Comparison of ENCODE assay signal across 8 mouse cellular contexts in the genomic region with DNA sequence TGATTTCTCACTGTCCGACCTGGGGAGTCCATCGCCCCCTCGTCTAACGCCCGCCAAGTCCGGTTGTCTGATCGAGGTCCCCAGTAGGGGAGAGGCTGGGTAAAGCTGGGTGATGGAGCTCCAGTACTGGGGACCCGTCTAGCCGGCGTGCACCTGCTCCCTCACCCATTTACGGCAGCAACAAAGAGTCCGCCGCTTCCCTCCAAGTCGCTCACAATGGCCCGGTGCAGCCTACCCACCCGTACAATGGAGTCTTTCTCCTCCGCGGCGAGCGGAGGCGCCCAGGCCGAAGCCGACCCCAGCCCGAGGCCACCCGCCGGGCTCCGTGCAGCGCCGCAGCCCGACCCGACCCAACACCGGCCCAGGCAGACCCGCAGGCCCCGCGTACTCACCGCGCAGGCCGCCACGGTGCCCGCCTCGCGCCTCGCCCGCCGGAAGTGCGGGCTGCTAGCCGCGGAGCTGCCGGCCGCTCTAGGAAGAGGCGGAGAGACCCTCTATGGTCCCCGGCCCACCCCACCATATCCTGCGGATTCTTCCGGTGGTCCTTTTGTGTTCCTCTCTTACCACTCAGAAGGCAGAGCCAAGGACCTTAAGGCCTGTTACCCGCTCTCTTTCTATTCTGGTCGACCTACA. TPM values are rescaled to one million over a fixed set of nuclear protein-coding genes. Genes with fewer than 3 reads are reported as not detected.
DNase-seq lines count a peak whose midpoint lies in the region; ATAC-seq and TF ChIP-seq lines count a peak whose summit lies in the region.

A gene (minus strand): TSS at position 461 of the 633 bp plus-strand sequence.

- TF ChIP-seq CTCF in layer of hippocampus, adult 2 months (conservative IDR thresholded peaks at IDR 0.05) = no peak
- no peak for TF ChIP-seq CTCF in lung, postnatal 0 days (IDR thresholded peaks at IDR 0.05)

- H3K4me2 ChIP-seq in forebrain, embryonic 15.5 days (replicated peaks) = peak within 1 kb of the TSS; percentile 65
- peak within 1 kb of the TSS; percentile 79 for H3K4me2 ChIP-seq in lung, postnatal 0 days (replicated peaks; ENCODE audit: low read depth, low read length)

- peak within 1 kb of the TSS; percentile 85 to 87 for H3K4me3 ChIP-seq in ES-E14 (ENCODE audit: insufficient read depth in 1 of 2, low read depth in 1 of 2, low read length in 2 of 2, poor library complexity in 1 of 2, severe bottlenecking in 1 of 2)
- H3K4me3 ChIP-seq in forebrain, embryonic 15.5 days = peak within 1 kb of the TSS; percentile 97
- H3K4me3 ChIP-seq in layer of hippocampus, adult 2 months = peak within 1 kb of the TSS; percentile 84
- peak within 1 kb of the TSS; percentile 70 for H3K4me3 ChIP-seq in lung, postnatal 0 days (ENCODE audit: low read depth, low read length)

- intact Hi-C loops in heart, postnatal 36 days (cut with DNase I) = loop anchor here (10.0 kb wide), 1 partner anchor 1506 kb away; a partner anchor contains a TSS

- H3K9me3 ChIP-seq in ES-E14 (ENCODE audit: control insufficient read depth, insufficient read depth, low read depth, low read length) = no peaks in the 10 kb centered on the region
- H3K9me3 ChIP-seq in forebrain, embryonic 15.5 days = no peaks in the 10 kb centered on the region
- no peaks in the 10 kb centered on the region for H3K9me3 ChIP-seq in lung, postnatal 0 days (ENCODE audit: low read length)

- no peak for TF ChIP-seq EP300 in lung, postnatal 0 days (IDR thresholded peaks at IDR 0.05)

- no peaks in the 10 kb centered on the region for H3K27me3 ChIP-seq in forebrain, embryonic 15.5 days
- no peaks in the 10 kb centered on the region for H3K27me3 ChIP-seq in lung, postnatal 0 days (replicated peaks; ENCODE audit: insufficient read depth, low read length)

- ATAC-seq in cerebellum, adult (ENCODE audit: insufficient number of reproducible peaks, low FRiP score, low TSS enrichment) = peak; percentile 77
- peak; percentile 98 for ATAC-seq in forebrain, embryonic 15.5 days (replicated peaks)
- peak; percentile 94 for ATAC-seq in lung, postnatal 0 days

- H3K36me3 ChIP-seq in ES-E14 (ENCODE audit: control insufficient read depth, insufficient read depth, low read length, poor library complexity, severe bottlenecking) = peaks cover 3% of the 10 kb centered on the region; the same call in 1 of the 2 replicates
- H3K36me3 ChIP-seq in forebrain, embryonic 15.5 days = peaks cover 27% of the 10 kb centered on the region
- H3K36me3 ChIP-seq in lung, postnatal 0 days (ENCODE audit: insufficient read depth, low read length) = no peaks in the 10 kb centered on the region

- peak within 1 kb of the TSS; percentile 84 for H3K9ac ChIP-seq in ES-E14 (ENCODE audit: insufficient read depth, low read depth, low read length, poor library complexity, severe bottlenecking)
- peak within 1 kb of the TSS; percentile 100 for H3K9ac ChIP-seq in forebrain, embryonic 15.5 days (replicated peaks)
- peak within 1 kb of the TSS; percentile 93 for H3K9ac ChIP-seq in lung, postnatal 0 days (replicated peaks; ENCODE audit: low read depth)

- H3K27ac ChIP-seq in ES-E14 (ENCODE audit: insufficient read depth, low read depth, low read length, poor library complexity, severe bottlenecking) = no peak within 1 kb of the TSS
- peak within 1 kb of the TSS; percentile 95 for H3K27ac ChIP-seq in forebrain, embryonic 15.5 days (replicated peaks)
- peak within 1 kb of the TSS; percentile 95 for H3K27ac ChIP-seq in layer of hippocampus, adult 2 months
- peak within 1 kb of the TSS; percentile 81 for H3K27ac ChIP-seq in lung, postnatal 0 days (ENCODE audit: low read length)

- no peak for DNase-seq in ES-E14 (ENCODE audit: low read depth, low spot score)
- DNase-seq in heart, postnatal 36 days = peak; percentile 68 to 76
- peak; percentile 31 to 48 for DNase-seq in layer of hippocampus, adult 2 months (ENCODE audit: low spot score in 2 of 2)
- peak; percentile 77 for DNase-seq in lung, postnatal 0 days (ENCODE audit: low spot score)
- DNase-seq in ovary, postnatal 14 days (ENCODE audit: low spot score) = peak; percentile 51
- DNase-seq in thymus, postnatal 25 days = peak; percentile 83

- 0 out of 4 replicates have a peak, but pooled peaks cover 0 to 2% of the 10 kb centered on the region in 2 experiments for H3K4me1 ChIP-seq in ES-E14 (ENCODE audit: control insufficient read depth in 2 of 2, insufficient read depth in 2 of 2, low read length in 2 of 2, poor library complexity in 1 of 2)
- H3K4me1 ChIP-seq in forebrain, embryonic 15.5 days = peaks cover 26% of the 10 kb centered on the region
- H3K4me1 ChIP-seq in lung, postnatal 0 days (ENCODE audit: insufficient read depth, low read depth, low read length) = no peaks in the 10 kb centered on the region

- in situ Hi-C loops in ES-E14 (cut with MboI; ENCODE audit: low sequenced_read_pairs in 2 of 2, unreplicated experiment in 2 of 2) = no loop called here

- under 1% methylated on average over 55 of the region's 56 CpGs for WGBS in forebrain, embryonic 15.5 days
- 0% methylated on average over 41 of the region's 56 CpGs for WGBS in lung, postnatal 0 days

TF ChIP-seq in ES-E14, 5 proteins besides CTCF, POLR2A, EP300 and RAD21:
- TF ChIP-seq HCFC1 (IDR thresholded peaks at IDR 0.05; ENCODE audit: borderline replicate concordance, insufficient read depth, low read length) = peak; percentile 27; the same call in 1 of the 2 replicates
- TF ChIP-seq ZNF384 (IDR thresholded peaks at IDR 0.05; ENCODE audit: low read depth, low read length) = no peak
- no peak for TF ChIP-seq CHD2 (IDR thresholded peaks at IDR 0.05; ENCODE audit: low read depth, low read length)

RNA-seq across cellular contexts. Expression of the gene that starts here (rescaled TPM):
- 5.1 and 7.0 TPM in 2 replicates for total RNA-seq in ES-E14 (2012; rRNA removed)
- 218 and 222 TPM in 2 replicates for polyA plus RNA-seq in forebrain, embryonic 15.5 days (2015; fragmentation: Nextera tagmentation; extraction: Ambion mirVana)
- 10 to 100 TPM; 18.2 to 19.3 TPM for total RNA-seq in heart, postnatal 36 days (2021)
- total RNA-seq in layer of hippocampus, adult 2 months (2021) = 10 to 100 TPM; 21.2 to 22.1 TPM
- 58.1 and 64.4 TPM in 2 replicates for polyA plus RNA-seq in lung, postnatal 0 days (2015; fragmentation: Nextera tagmentation; extraction: Ambion mirVana)
